Mouse (Mus musculus): ENCODE measurements at regions not wholly inside any gene's neighbourhood (a gene's known extent, or its start where the extent isn't known, plus 50 kb on each side); places are given as distances from the start of the nearest gene placed in this dataset.

GRCm38 (mm10) chr13:48153248-48153647 lies 107.8 kb upstream of the Id4 start:
- H3K9me3 ChIP-seq (ENCODE audit: control insufficient read depth, low read length) = no peaks in the 10 kb centered on the region
- no peak overlapping the region for H3K27ac ChIP-seq (ENCODE audit: low read length)
- no peak overlapping the region for H3K4me3 ChIP-seq (ENCODE audit: low read length)
- no peaks in the 10 kb centered on the region for H3K36me3 ChIP-seq (ENCODE audit: control insufficient read depth, insufficient read depth, low read length)
- no peak overlapping the region for H3K4me2 ChIP-seq (ENCODE audit: low read depth, low read length)
- H3K27me3 ChIP-seq (ENCODE audit: control insufficient read depth, insufficient read depth, low read depth, low read length) = no peaks in the 10 kb centered on the region
- WGBS = 71% methylated on average over 7 of the region's 7 CpGs
- no peak for ATAC-seq (ENCODE audit: low read depth)
- H3K9ac ChIP-seq (ENCODE audit: low read length) = no peak overlapping the region
- no peaks in the 10 kb centered on the region for H3K4me1 ChIP-seq (replicated peaks; ENCODE audit: control insufficient read depth, insufficient read depth, low read length)

DNA sequence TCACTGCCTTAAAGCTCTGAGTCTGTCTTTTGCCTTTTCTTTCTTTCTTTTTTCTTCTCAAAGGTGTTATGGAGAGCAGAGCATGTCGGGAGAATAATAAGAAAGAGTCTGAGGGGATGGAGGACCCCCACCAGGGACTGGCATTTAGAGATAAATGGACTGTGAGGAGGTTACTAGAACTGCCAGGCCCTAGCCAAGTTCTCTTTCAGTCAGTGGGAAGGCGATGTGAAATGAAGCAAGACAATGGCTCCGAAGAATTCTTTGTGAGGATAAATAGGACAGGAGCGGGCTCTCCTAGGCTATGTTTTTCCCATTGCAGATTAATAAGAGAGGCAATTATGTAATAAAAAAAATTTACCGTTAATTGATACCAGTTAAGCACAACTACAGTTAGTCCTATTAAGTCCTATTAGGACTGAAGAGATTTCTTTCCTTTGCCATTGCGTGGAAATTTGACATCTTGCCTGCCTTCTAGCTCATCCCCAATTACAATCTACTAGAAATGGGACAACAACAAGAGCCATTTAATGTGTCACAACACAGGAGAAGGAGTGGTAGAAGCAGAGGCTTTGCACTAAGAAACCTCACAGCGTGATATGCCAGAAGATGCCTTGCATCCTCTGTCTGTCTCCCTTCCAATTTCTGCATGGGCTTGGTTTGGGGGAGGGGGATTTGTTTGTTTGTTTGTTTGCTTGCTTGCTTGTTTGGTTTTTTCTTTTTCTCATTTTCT lies 107.2 kb upstream of the Id4 start:
- no peak overlapping the region for H3K4me3 ChIP-seq (ENCODE audit: low read length)
- H3K9ac ChIP-seq (ENCODE audit: low read length) = no peak overlapping the region
- WGBS = 71% methylated on average over 7 of the region's 7 CpGs
- no peak for ATAC-seq (ENCODE audit: low read depth)
- no peaks in the 10 kb centered on the region for H3K27me3 ChIP-seq (ENCODE audit: control insufficient read depth, insufficient read depth, low read depth, low read length)
- no peaks in the 10 kb centered on the region for H3K36me3 ChIP-seq (ENCODE audit: control insufficient read depth, insufficient read depth, low read length)
- no peaks in the 10 kb centered on the region for H3K9me3 ChIP-seq (ENCODE audit: control insufficient read depth, low read length)
- H3K4me1 ChIP-seq (replicated peaks; ENCODE audit: control insufficient read depth, insufficient read depth, low read length) = no peaks in the 10 kb centered on the region
- H3K27ac ChIP-seq (ENCODE audit: low read length) = no peak overlapping the region
- no peak overlapping the region for H3K4me2 ChIP-seq (ENCODE audit: low read depth, low read length)

DNA sequence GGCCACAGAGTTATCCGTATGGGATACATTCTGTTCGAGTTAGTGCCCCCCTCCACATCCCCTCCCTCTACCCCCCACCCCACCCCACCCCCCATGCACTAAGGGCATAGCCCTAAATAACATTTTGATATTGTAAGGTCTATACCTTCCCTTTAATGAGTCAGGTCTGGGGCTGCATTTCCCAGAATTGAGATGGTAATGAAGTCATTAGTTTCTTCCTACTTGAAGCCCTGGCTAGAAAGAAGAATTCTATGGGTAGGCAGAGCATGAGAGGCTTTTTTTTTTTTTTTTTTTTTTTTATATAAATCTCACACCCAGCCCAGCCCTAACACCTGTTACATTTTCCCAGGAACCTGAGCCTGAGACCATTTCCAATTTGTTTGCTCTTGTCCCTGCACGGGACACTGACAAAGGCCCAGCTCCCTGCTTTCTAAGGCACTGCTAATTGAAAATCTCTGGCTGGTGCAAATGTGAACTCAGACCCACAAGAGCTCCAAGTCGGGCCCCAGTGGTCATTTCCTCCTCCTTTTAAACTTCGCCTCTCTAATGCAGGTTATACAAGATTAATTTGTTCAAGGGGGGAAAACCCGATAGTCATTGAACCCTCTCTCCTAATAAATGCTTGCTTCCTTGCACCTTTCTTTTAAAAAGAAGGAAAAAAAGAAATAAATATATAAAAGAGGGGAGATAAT lies 106.5 kb upstream of the Id4 start:
- H3K9me3 ChIP-seq (ENCODE audit: control insufficient read depth, low read length) = no peaks in the 10 kb centered on the region
- WGBS = 43% methylated on average over 6 of the region's 6 CpGs
- H3K27me3 ChIP-seq (ENCODE audit: control insufficient read depth, insufficient read depth, low read depth, low read length) = no peaks in the 10 kb centered on the region

GRCm38 (mm10) chr13:48159020-48159910 lies 101.8 kb upstream of the Id4 start:
- H3K36me3 ChIP-seq (ENCODE audit: control insufficient read depth, insufficient read depth, low read length) = no peaks in the 10 kb centered on the region
- no peaks in the 10 kb centered on the region for H3K9me3 ChIP-seq (ENCODE audit: control insufficient read depth, low read length)
- ATAC-seq (ENCODE audit: low read depth) = no peak
- H3K9ac ChIP-seq (ENCODE audit: low read length) = no peak overlapping the region
- H3K4me1 ChIP-seq (replicated peaks; ENCODE audit: control insufficient read depth, insufficient read depth, low read length) = no peaks in the 10 kb centered on the region
- H3K4me3 ChIP-seq (ENCODE audit: low read length) = no peak overlapping the region
- no peak overlapping the region for H3K4me2 ChIP-seq (ENCODE audit: low read depth, low read length)
- WGBS = 26% methylated on average over 15 of the region's 15 CpGs
- no peak overlapping the region for H3K27ac ChIP-seq (ENCODE audit: low read length)
- no peaks in the 10 kb centered on the region for H3K27me3 ChIP-seq (ENCODE audit: control insufficient read depth, insufficient read depth, low read depth, low read length)

More for the DNA sequence above, 106.5 kb upstream of the Id4 start:
- H3K27ac ChIP-seq (ENCODE audit: low read length) = no peak overlapping the region
- H3K4me1 ChIP-seq (replicated peaks; ENCODE audit: control insufficient read depth, insufficient read depth, low read length) = no peaks in the 10 kb centered on the region
- ATAC-seq (ENCODE audit: low read depth) = no peak
- H3K9ac ChIP-seq (ENCODE audit: low read length) = no peak overlapping the region
- H3K4me3 ChIP-seq (ENCODE audit: low read length) = no peak overlapping the region
- no peaks in the 10 kb centered on the region for H3K36me3 ChIP-seq (ENCODE audit: control insufficient read depth, insufficient read depth, low read length)
- no peak overlapping the region for H3K4me2 ChIP-seq (ENCODE audit: low read depth, low read length)

DNA sequence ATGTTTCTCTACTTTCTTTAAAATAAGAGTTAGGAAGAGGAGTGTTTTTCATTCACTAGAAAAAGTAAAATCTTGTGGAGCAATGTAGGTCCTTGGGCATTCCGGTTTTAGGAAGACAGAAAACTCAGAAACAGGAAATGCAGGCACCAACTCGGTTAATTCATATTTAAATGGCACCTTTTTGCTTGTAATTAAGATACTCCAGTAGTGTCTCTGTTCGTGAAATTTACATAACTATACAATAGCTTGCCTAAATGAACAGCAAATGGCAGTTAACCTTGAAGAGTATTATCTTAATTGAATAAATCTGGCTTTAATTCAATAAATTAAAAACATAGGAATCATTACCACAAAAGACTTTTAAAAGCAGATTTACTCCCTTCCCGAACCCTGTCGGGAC lies 100.9 kb upstream of the Id4 start:
- Histone ChIP-seq H3K27me3 (ENCODE audit: control insufficient read depth, insufficient read depth, low read depth, low read length) (no peaks in the 10 kb centered on the region), H3K9me3 (ENCODE audit: control insufficient read depth, low read length) (no peaks in the 10 kb centered on the region), H3K9ac (ENCODE audit: low read length) (no peak overlapping the region), H3K36me3 (ENCODE audit: control insufficient read depth, insufficient read depth, low read length) (no peaks in the 10 kb centered on the region), H3K27ac (ENCODE audit: low read length) (no peak overlapping the region), H3K4me1 (replicated peaks; ENCODE audit: control insufficient read depth, insufficient read depth, low read length) (no peaks in the 10 kb centered on the region), H3K4me3 (ENCODE audit: low read length) (no peak overlapping the region), H3K4me2 (ENCODE audit: low read depth, low read length) (no peak overlapping the region)
- no peak for ATAC-seq (ENCODE audit: low read depth)
- 72% methylated on average over 5 of the region's 5 CpGs for WGBS

DNA sequence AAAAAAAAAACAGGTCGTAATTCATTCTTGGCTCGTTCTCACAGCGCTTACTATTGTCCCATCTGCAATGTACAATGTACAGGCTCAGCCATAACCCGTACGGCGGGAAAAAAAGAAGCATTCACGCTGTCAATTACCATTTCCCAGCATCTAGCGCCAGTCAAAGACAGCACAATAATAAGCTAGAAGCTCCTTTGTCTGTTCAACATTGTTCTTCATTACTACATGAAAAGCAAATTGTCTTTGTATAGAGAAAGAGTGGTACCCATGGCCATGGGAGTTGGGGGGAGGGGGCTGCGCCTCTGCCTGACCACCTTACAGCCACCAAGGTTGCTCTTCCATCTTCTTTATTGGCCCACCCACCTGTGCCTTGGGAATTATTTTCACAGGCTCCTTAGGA lies 99.7 kb upstream of the Id4 start:
- H3K27ac ChIP-seq (ENCODE audit: low read length) = no peak overlapping the region
- no peak overlapping the region for H3K4me3 ChIP-seq (ENCODE audit: low read length)
- no peaks in the 10 kb centered on the region for H3K9me3 ChIP-seq (ENCODE audit: control insufficient read depth, low read length)
- no peak overlapping the region for H3K4me2 ChIP-seq (ENCODE audit: low read depth, low read length)
- no peaks in the 10 kb centered on the region for H3K27me3 ChIP-seq (ENCODE audit: control insufficient read depth, insufficient read depth, low read depth, low read length)
- 81% methylated on average over 9 of the region's 9 CpGs for WGBS
- no peaks in the 10 kb centered on the region for H3K36me3 ChIP-seq (ENCODE audit: control insufficient read depth, insufficient read depth, low read length)
- no peak for ATAC-seq (ENCODE audit: low read depth)
- no peaks in the 10 kb centered on the region for H3K4me1 ChIP-seq (replicated peaks; ENCODE audit: control insufficient read depth, insufficient read depth, low read length)
- H3K9ac ChIP-seq (ENCODE audit: low read length) = no peak overlapping the region

DNA sequence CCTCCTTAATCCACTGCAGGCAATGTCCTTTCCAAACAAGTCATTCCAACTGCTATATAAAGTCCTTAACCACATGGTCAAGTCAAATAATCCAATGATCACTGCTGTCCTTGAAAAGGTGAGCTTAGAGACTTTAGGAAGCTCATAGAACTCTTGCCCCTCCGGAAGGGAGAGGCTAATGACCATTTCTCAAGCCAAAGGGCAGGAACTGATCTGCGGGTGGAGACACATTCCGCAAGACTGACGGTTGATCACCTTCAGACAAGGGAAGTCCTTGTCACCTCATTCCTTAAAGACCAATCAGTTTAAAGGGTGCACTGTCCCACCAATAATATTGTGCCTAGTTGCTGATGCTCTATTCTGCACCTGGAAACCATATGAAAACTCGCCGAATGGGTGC lies 96.4 kb upstream of the Id4 start:
- ATAC-seq (ENCODE audit: low read depth) = no peak
- no peak overlapping the region for H3K27ac ChIP-seq (ENCODE audit: low read length)

GRCm38 (mm10) chr13:48165838-48166237 lies 95.2 kb upstream of the Id4 start:
- H3K36me3 ChIP-seq (ENCODE audit: control insufficient read depth, insufficient read depth, low read length) = no peaks in the 10 kb centered on the region
- no peaks in the 10 kb centered on the region for H3K4me1 ChIP-seq (replicated peaks; ENCODE audit: control insufficient read depth, insufficient read depth, low read length)
- no peaks in the 10 kb centered on the region for H3K27me3 ChIP-seq (ENCODE audit: control insufficient read depth, insufficient read depth, low read depth, low read length)
- no peak overlapping the region for H3K4me2 ChIP-seq (ENCODE audit: low read depth, low read length)
- no peak overlapping the region for H3K9ac ChIP-seq (ENCODE audit: low read length)
- WGBS = 76% methylated on average over 1 of the region's 1 CpGs
- H3K4me3 ChIP-seq (ENCODE audit: low read length) = no peak overlapping the region
- no peaks in the 10 kb centered on the region for H3K9me3 ChIP-seq (ENCODE audit: control insufficient read depth, low read length)
- H3K27ac ChIP-seq (ENCODE audit: low read length) = no peak overlapping the region
- no peak for ATAC-seq (ENCODE audit: low read depth)

More for the DNA sequence above, 96.4 kb upstream of the Id4 start:
- Histone ChIP-seq H3K4me3 (ENCODE audit: low read length) (no peak overlapping the region), H3K4me1 (replicated peaks; ENCODE audit: control insufficient read depth, insufficient read depth, low read length) (no peaks in the 10 kb centered on the region), H3K36me3 (ENCODE audit: control insufficient read depth, insufficient read depth, low read length) (no peaks in the 10 kb centered on the region), H3K4me2 (ENCODE audit: low read depth, low read length) (no peak overlapping the region), H3K27me3 (ENCODE audit: control insufficient read depth, insufficient read depth, low read depth, low read length) (no peaks in the 10 kb centered on the region), H3K9me3 (ENCODE audit: control insufficient read depth, low read length) (no peaks in the 10 kb centered on the region), H3K9ac (ENCODE audit: low read length) (no peak overlapping the region)
- 82% methylated on average over 6 of the region's 6 CpGs for WGBS

- ATAC-seq (ENCODE audit: low read depth) = no peak
- H3K4me2 ChIP-seq (ENCODE audit: low read depth, low read length) = no peak overlapping the region
- H3K36me3 ChIP-seq (ENCODE audit: control insufficient read depth, insufficient read depth, low read length) = no peaks in the 10 kb centered on the region
- H3K4me1 ChIP-seq (replicated peaks; ENCODE audit: control insufficient read depth, insufficient read depth, low read length) = no peaks in the 10 kb centered on the region
- H3K9ac ChIP-seq (ENCODE audit: low read length) = no peak overlapping the region
- 36% methylated on average over 8 of the region's 8 CpGs for WGBS
- no peaks in the 10 kb centered on the region for H3K9me3 ChIP-seq (ENCODE audit: control insufficient read depth, low read length)
- no peak overlapping the region for H3K4me3 ChIP-seq (ENCODE audit: low read length)
- no peak overlapping the region for H3K27ac ChIP-seq (ENCODE audit: low read length)
- no peaks in the 10 kb centered on the region for H3K27me3 ChIP-seq (ENCODE audit: control insufficient read depth, insufficient read depth, low read depth, low read length)
Observed at GRCm38 (mm10) chr13:48167976-48168375, 93.1 kb upstream of the Id4 start.

Data from lung, embryonic 16.5 days (tissue).